Mouse (Mus musculus): Measurements from ENCODE around the gene Adipor2. TPM values are rescaled to one million over a fixed set of nuclear protein-coding genes. Genes with fewer than 3 reads are reported as not detected.

Gene Adipor2
- polyA plus RNA-seq, 1 experiment from 2014 or later, result 35.2 TPM

DNA sequence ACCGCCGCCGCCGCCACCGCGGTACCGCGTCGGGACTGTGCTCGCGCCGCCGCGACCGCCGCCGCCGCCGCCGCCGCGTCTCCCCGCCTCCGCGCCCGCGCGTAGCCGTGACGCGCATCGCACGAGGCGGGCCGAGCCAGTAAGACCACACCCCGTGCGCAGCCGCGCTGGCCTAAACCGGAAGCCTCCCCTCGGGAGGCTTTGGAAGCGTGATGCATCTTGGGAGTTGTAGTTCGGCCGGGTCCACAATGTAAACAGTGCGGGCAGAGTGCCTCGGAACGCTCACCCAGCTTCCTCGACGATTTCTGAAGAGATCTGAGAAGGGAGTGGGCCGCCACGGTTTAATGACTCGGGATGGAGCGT lies 28.9 kb downstream of the Adipor2 start:
- peak overlapping the region; percentile 92 for H3K4me3 ChIP-seq (ENCODE audit: low read depth, low read length)
- H3K4me1 ChIP-seq (ENCODE audit: control insufficient read depth, low read depth, low read length), result peaks cover 16% of the 10 kb centered on the region
- peak overlapping the region; percentile 93 for H3K9ac ChIP-seq (ENCODE audit: low read depth, low read length)
- H3K9me3 ChIP-seq (replicated peaks; ENCODE audit: control insufficient read depth, low read length), result no peaks in the 10 kb centered on the region
- peak; percentile 99 for ATAC-seq (ENCODE audit: low read depth)
- peak overlapping the region; percentile 90 for H3K27ac ChIP-seq (ENCODE audit: low read length)
- H3K36me3 ChIP-seq (ENCODE audit: control insufficient read depth, insufficient read depth), result no peaks in the 10 kb centered on the region; the same call in 1 of the 2 replicates
- 0% methylated on average over 35 of the region's 53 CpGs for WGBS (ENCODE audit: insufficient replicate concordance)
- H3K4me2 ChIP-seq (ENCODE audit: low read depth, low read length), result peak overlapping the region; percentile 79
- no peaks in the 10 kb centered on the region for H3K27me3 ChIP-seq (ENCODE audit: control insufficient read depth, insufficient read depth, low read depth, low read length)

DNA sequence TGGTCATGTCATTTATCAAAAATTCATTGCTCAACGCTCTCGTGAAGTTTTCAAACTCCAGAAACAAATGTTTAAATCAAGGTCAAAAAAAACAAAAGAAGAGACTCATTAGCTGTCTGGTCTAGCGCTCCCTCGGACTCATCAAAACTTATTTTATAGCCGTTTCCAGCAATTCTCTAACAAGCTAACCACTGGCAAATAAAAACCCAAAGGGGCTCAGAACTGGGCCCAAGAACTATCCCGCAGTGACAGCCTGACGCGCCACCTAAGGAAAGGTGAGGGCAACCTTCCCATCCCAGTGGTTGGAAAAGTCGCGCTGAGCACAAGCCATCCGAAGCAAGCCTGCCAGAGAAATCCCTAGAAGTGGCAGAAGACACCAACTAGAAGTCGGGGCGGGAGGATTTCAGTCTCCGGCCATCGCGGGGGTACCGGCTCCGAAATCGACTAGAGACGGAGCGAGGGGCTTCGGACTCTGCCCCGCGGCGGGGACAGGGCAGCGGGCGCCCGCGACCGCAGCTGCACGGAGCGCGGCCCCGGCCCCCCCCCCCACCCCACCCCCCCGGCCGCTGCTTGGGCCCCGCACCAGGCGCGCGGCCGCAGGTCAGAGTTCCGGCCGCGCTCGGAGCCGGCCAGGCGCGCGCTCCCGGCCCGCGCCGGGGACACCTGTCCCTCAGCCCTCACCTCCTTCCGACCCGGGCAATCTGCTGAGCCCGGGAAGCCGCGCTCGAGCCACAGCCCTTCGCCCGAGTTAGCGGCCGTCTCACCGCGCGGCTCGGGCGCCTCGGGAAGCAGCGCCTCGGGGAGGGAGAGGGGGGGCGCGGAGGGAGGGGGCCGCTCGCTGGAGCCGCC lies 29.5 kb downstream of the Adipor2 start:
- peak overlapping the region; percentile 92 for H3K4me3 ChIP-seq (ENCODE audit: low read depth, low read length)
- ATAC-seq (ENCODE audit: low read depth), result peak; percentile 76
- under 1% methylated on average over 34 of the region's 76 CpGs for WGBS (ENCODE audit: insufficient replicate concordance)
- peak overlapping the region; percentile 93 for H3K9ac ChIP-seq (ENCODE audit: low read depth, low read length)
- peak overlapping the region; percentile 79 for H3K4me2 ChIP-seq (ENCODE audit: low read depth, low read length)
- H3K4me1 ChIP-seq (ENCODE audit: control insufficient read depth, low read depth, low read length), result peaks cover 16% of the 10 kb centered on the region
- no peaks in the 10 kb centered on the region for H3K27me3 ChIP-seq (ENCODE audit: control insufficient read depth, insufficient read depth, low read depth, low read length)
- peak overlapping the region; percentile 90 for H3K27ac ChIP-seq (ENCODE audit: low read length)
- H3K36me3 ChIP-seq (ENCODE audit: control insufficient read depth, insufficient read depth), result no peaks in the 10 kb centered on the region; the same call in 1 of the 2 replicates
- no peaks in the 10 kb centered on the region for H3K9me3 ChIP-seq (replicated peaks; ENCODE audit: control insufficient read depth, low read length)

GRCm38 (mm10) chr6:119386821-119387220 lies 30.7 kb downstream of the Adipor2 start:
- Histone ChIP-seq H3K36me3 (ENCODE audit: control insufficient read depth, insufficient read depth) (no peaks in the 10 kb centered on the region; the same call in 1 of the 2 replicates), H3K4me2 (ENCODE audit: low read depth, low read length) (peak overlapping the region; percentile 79), H3K9ac (ENCODE audit: low read depth, low read length) (peak overlapping the region; percentile 93), H3K27me3 (ENCODE audit: control insufficient read depth, insufficient read depth, low read depth, low read length) (no peaks in the 10 kb centered on the region), H3K4me3 (ENCODE audit: low read depth, low read length) (peak overlapping the region; percentile 92), H3K4me1 (ENCODE audit: control insufficient read depth, low read depth, low read length) (peaks cover 16% of the 10 kb centered on the region), H3K9me3 (replicated peaks; ENCODE audit: control insufficient read depth, low read length) (no peaks in the 10 kb centered on the region), H3K27ac (ENCODE audit: low read length) (peak overlapping the region; percentile 12; the same call in 1 of the 2 replicates)
- no peak for ATAC-seq (ENCODE audit: low read depth)
- WGBS (ENCODE audit: insufficient replicate concordance), result 65% methylated on average over 1 of the region's 1 CpGs

- Histone ChIP-seq H3K4me3 (ENCODE audit: low read depth, low read length) (no peak overlapping the region), H3K4me2 (ENCODE audit: low read depth, low read length) (peak overlapping the region; percentile 79; the same call in 1 of the 2 replicates), H3K4me1 (ENCODE audit: control insufficient read depth, low read depth, low read length) (peaks cover 16% of the 10 kb centered on the region), H3K27me3 (ENCODE audit: control insufficient read depth, insufficient read depth, low read depth, low read length) (no peaks in the 10 kb centered on the region), H3K36me3 (ENCODE audit: control insufficient read depth, insufficient read depth) (no peaks in the 10 kb centered on the region; the same call in 1 of the 2 replicates), H3K9me3 (replicated peaks; ENCODE audit: control insufficient read depth, low read length) (no peaks in the 10 kb centered on the region), H3K9ac (ENCODE audit: low read depth, low read length) (no peak overlapping the region), H3K27ac (ENCODE audit: low read length) (no peak overlapping the region)
- 79% methylated on average over 4 of the region's 4 CpGs for WGBS (ENCODE audit: insufficient replicate concordance)
- ATAC-seq (ENCODE audit: low read depth), result no peak
These were observed 31.1 kb downstream of the Adipor2 start for GRCm38 (mm10) chr6:119386421-119386820.

- no peak overlapping the region for H3K4me2 ChIP-seq (ENCODE audit: low read depth, low read length)
- H3K27ac ChIP-seq (ENCODE audit: low read length), result no peak overlapping the region
- 91% methylated on average over 1 of the region's 1 CpGs for WGBS (ENCODE audit: insufficient replicate concordance)
These were observed 31.8 kb downstream of the Adipor2 start for GRCm38 (mm10) chr6:119385668-119386067.

GRCm38 (mm10) chr6:119378631-119379030 lies 38.9 kb downstream of the Adipor2 start:
- Histone ChIP-seq H3K4me1 (ENCODE audit: control insufficient read depth, low read depth, low read length) (peaks cover 29% of the 10 kb centered on the region), H3K27me3 (ENCODE audit: control insufficient read depth, insufficient read depth, low read depth, low read length) (no peaks in the 10 kb centered on the region), H3K4me2 (ENCODE audit: low read depth, low read length) (no peak overlapping the region), H3K36me3 (ENCODE audit: control insufficient read depth, insufficient read depth) (no peaks in the 10 kb centered on the region; the same call in none of the 2 replicates), H3K9ac (ENCODE audit: low read depth, low read length) (no peak overlapping the region), H3K9me3 (replicated peaks; ENCODE audit: control insufficient read depth, low read length) (no peaks in the 10 kb centered on the region), H3K27ac (ENCODE audit: low read length) (no peak overlapping the region), H3K4me3 (ENCODE audit: low read depth, low read length) (no peak overlapping the region)
- WGBS (ENCODE audit: insufficient replicate concordance), result 48% methylated on average over 1 of the region's 1 CpGs
- ATAC-seq (ENCODE audit: low read depth), result no peak

More at GRCm38 (mm10) chr6:119385668-119386067, 31.8 kb downstream of the Adipor2 start:
- Histone ChIP-seq H3K4me3 (ENCODE audit: low read depth, low read length) (no peak overlapping the region), H3K9ac (ENCODE audit: low read depth, low read length) (no peak overlapping the region), H3K27me3 (ENCODE audit: control insufficient read depth, insufficient read depth, low read depth, low read length) (no peaks in the 10 kb centered on the region), H3K9me3 (replicated peaks; ENCODE audit: control insufficient read depth, low read length) (no peaks in the 10 kb centered on the region), H3K4me1 (ENCODE audit: control insufficient read depth, low read depth, low read length) (peaks cover 16% of the 10 kb centered on the region), H3K36me3 (ENCODE audit: control insufficient read depth, insufficient read depth) (no peaks in the 10 kb centered on the region; the same call in 1 of the 2 replicates)
- no peak for ATAC-seq (ENCODE audit: low read depth)

GRCm38 (mm10) chr6:119377613-119378012 lies 39.9 kb downstream of the Adipor2 start:
- Histone ChIP-seq H3K27ac (ENCODE audit: low read length) (peak overlapping the region; percentile 30), H3K4me1 (ENCODE audit: control insufficient read depth, low read depth, low read length) (peaks cover 38% of the 10 kb centered on the region), H3K27me3 (ENCODE audit: control insufficient read depth, insufficient read depth, low read depth, low read length) (no peaks in the 10 kb centered on the region), H3K36me3 (ENCODE audit: control insufficient read depth, insufficient read depth) (no peaks in the 10 kb centered on the region; the same call in 1 of the 2 replicates), H3K9me3 (replicated peaks; ENCODE audit: control insufficient read depth, low read length) (no peaks in the 10 kb centered on the region), H3K4me2 (ENCODE audit: low read depth, low read length) (0 out of 2 replicates have a peak overlapping the region, but pooled peaks have one; percentile 23), H3K9ac (ENCODE audit: low read depth, low read length) (no peak overlapping the region), H3K4me3 (ENCODE audit: low read depth, low read length) (no peak overlapping the region)
- whole genome bisulfite sequencing (ENCODE audit: insufficient replicate concordance), result 3% methylated on average over 2 of the region's 2 CpGs
- peak; percentile 61 for ATAC-seq (ENCODE audit: low read depth)

GRCm38 (mm10) chr6:119375035-119375434 lies 42.5 kb downstream of the Adipor2 start:
- no peak overlapping the region for H3K4me2 ChIP-seq (ENCODE audit: low read depth, low read length)
- peaks cover 41% of the 10 kb centered on the region for H3K4me1 ChIP-seq (ENCODE audit: control insufficient read depth, low read depth, low read length)
- no peaks in the 10 kb centered on the region for H3K27me3 ChIP-seq (ENCODE audit: control insufficient read depth, insufficient read depth, low read depth, low read length)
- H3K9me3 ChIP-seq (replicated peaks; ENCODE audit: control insufficient read depth, low read length), result no peaks in the 10 kb centered on the region
- H3K27ac ChIP-seq (ENCODE audit: low read length), result no peak overlapping the region
- 41% methylated on average over 5 of the region's 5 CpGs for WGBS (ENCODE audit: insufficient replicate concordance)
- H3K36me3 ChIP-seq (ENCODE audit: control insufficient read depth, insufficient read depth), result peaks cover 2% of the 10 kb centered on the region
- no peak overlapping the region for H3K9ac ChIP-seq (ENCODE audit: low read depth, low read length)
- ATAC-seq (ENCODE audit: low read depth), result no peak
- no peak overlapping the region for H3K4me3 ChIP-seq (ENCODE audit: low read depth, low read length)

Data from liver, embryonic 16.5 days (tissue).